Mouse (Mus musculus) embryonic fibroblast, embryonic 13.5 days (primary cell): ENCODE measurements at regions not wholly inside any gene's neighbourhood (a gene's known extent, or its start where the extent isn't known, plus 50 kb on each side); places are given as distances from the start of the nearest gene placed in this dataset.

Source experiments
- H3K27ac ChIP-seq: 2 replicates; pipeline ENCODE4 v1.5.1; 2012; ENCODE audit warnings: low read length, control low read depth, inconsistent platforms; ENCODE audit not compliant: insufficient read depth
- H3K4me1 ChIP-seq: 2 replicates; pipeline ENCODE4 v1.6.1; 2011; ENCODE audit warnings: low read length; ENCODE audit not compliant: control insufficient read depth, insufficient read depth
- H3K4me3 ChIP-seq: 2 replicates; pipeline ENCODE4 v1.5.1; 2011; ENCODE audit warnings: mild to moderate bottlenecking, control low read depth, low read length; ENCODE audit not compliant: insufficient read depth
- CTCF ChIP-seq: IDR thresholded peaks from 2 replicates; pipeline ENCODE4 v1.5.1; 2011; ENCODE audit warnings: mild to moderate bottlenecking, control low read depth, low read length, moderate library complexity, borderline replicate concordance; ENCODE audit not compliant: insufficient read depth
- POLR2A ChIP-seq: IDR thresholded peaks from 2 replicates; pipeline ENCODE4 v1.6.1; 2011; ENCODE audit warnings: low read depth, mild to moderate bottlenecking, control low read depth, low read length, moderate library complexity

DNA sequence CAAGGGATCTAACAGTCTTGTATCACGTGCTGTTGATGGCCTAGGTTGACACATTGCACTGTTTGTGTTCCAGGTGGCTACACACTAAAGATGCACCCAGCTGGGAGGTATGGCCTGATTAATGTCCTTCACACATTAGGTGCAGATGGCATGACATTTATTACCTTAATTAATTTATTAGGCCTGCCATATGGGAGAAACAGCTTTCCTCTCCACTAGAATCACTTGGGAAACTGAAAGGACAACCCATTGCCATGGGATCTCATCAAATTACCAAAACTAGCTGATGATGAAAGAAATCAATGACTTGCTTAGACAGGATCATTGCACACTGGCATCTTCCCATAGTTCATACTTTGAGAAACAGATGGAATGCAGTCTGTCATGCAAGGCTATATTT is 358.8 kb upstream of the Tmprss15 start:
- Histone ChIP-seq H3K4me3 (no peak overlapping the region), H3K4me1 (no peaks in the 10 kb centered on the region), H3K27ac (no peak overlapping the region)
- TF ChIP-seq CTCF, result no peak
- no peak for TF ChIP-seq POLR2A

GRCm38 (mm10) chr16:79407385-79407784 is 316.5 kb upstream of the Tmprss15 start:
- TF ChIP-seq POLR2A (no peak), CTCF (no peak)
- H3K27ac ChIP-seq, result no peak overlapping the region
- H3K4me1 ChIP-seq, result no peaks in the 10 kb centered on the region
- H3K4me3 ChIP-seq, result no peak overlapping the region

DNA sequence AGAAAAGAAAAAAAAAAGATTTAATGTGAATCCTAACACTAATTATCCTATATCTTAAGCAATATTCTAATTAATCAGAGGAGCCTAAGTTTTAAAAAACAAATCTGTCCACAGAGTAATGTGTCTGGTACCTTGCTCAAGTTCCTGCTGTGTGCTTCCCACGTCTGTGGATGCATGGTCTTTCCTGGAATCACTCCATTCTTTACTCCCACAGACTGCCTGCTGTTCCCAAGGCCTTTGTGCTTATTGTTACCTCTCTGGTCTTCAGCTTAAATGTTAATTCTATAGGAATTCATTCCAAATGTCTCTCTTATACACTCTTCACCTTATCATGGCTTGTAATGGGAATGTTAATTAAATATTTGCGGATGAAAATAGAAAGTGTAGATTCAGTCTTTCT is 315.3 kb upstream of the Tmprss15 start:
- Histone ChIP-seq H3K4me3 (no peak overlapping the region), H3K4me1 (no peaks in the 10 kb centered on the region), H3K27ac (no peak overlapping the region)
- no peak for TF ChIP-seq CTCF

DNA sequence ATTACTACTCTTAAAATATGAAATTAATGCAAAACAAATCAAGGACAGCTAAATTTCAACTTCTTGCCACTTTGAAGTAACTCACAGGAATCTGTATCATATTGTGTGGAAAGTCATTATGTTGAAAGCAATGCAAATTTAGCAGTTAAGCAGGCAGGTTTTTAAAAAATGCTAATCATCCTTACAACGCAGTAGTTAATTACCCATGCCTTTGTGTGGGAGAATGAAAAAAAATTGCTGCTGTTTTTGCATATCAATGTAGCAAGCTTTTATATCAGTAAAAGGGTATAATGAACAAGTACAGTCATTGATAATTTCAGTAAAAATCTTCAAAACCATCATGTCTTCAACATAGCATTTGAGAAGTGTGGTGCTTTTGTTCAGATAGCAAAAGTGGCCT is 313.2 kb upstream of the Tmprss15 start:
- H3K4me3 ChIP-seq, result no peak overlapping the region
- H3K4me1 ChIP-seq, result no peaks in the 10 kb centered on the region
- TF ChIP-seq POLR2A (no peak), CTCF (no peak)
- no peak overlapping the region for H3K27ac ChIP-seq

DNA sequence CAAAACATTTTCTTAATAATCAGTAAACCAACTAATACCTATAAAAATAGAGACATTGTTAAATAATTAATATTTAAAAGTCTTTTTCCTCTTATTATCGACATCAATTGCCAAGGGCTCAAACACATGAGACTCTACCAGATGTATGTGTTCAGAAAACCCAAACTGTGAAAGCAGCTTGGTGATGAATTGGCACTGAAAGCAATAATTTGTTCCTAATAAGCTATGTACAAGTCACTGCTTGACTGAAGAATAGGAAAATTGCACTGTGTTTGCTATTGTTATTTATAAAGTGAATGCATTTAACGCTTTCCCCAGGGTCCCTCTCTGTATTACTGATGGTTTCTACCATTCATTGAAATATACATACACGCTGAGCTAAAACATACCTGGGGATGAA is 309.2 kb upstream of the Tmprss15 start:
- Histone ChIP-seq H3K27ac (no peak overlapping the region), H3K4me3 (no peak overlapping the region), H3K4me1 (no peaks in the 10 kb centered on the region)
- no peak for TF ChIP-seq POLR2A
- no peak for TF ChIP-seq CTCF

DNA sequence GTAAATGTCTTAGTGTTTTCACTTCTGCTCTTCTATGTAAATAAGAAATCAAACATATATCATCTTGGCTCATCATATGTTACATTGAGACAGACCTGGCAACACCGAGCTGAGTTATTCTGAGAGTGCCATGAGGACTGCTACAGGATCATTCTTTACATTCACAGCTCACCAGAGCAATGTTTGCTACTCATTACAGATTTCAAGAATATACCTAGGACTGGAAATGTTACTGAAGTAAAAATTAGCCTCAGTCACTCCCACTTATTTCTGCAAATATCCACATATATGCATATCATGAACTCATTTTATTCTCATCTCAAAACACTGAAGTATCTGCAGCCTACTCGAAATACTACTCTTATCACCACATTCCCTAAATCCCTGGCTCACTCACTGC is 307.6 kb upstream of the Tmprss15 start:
- Histone ChIP-seq H3K4me1 (no peaks in the 10 kb centered on the region), H3K27ac (no peak overlapping the region), H3K4me3 (no peak overlapping the region)
- TF ChIP-seq CTCF (no peak), POLR2A (no peak)

GRCm38 (mm10) chr16:79394425-79394824 is 303.5 kb upstream of the Tmprss15 start:
- Histone ChIP-seq H3K4me1 (no peaks in the 10 kb centered on the region), H3K27ac (no peak overlapping the region), H3K4me3 (no peak overlapping the region)
- TF ChIP-seq POLR2A (no peak), CTCF (no peak)

- no peak overlapping the region for H3K27ac ChIP-seq
- TF ChIP-seq POLR2A, result no peak
- no peaks in the 10 kb centered on the region for H3K4me1 ChIP-seq
- H3K4me3 ChIP-seq, result no peak overlapping the region
Observed at GRCm38 (mm10) chr16:79386421-79386820, 295.5 kb upstream of the Tmprss15 start.

DNA sequence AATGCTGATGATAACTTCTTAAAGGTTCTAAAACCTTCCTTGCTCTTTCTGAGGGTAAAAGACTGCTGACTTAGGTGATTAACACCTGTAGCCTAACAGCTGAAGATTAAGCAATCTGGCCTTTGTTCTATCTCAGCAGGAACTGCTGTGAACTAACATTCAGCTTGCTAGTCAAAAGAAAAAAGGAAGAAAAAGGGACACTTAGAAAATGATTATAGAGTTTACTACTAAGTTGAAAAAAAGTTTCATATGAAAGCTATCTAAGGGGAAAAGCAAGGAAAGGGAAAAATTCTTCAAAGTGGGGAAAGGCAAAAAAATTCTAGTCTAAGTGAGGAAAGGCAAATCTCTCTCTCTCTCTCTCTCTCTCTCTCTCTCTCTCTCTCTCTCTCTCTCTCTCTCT is 259.2 kb upstream of the Tmprss15 start:
- no peaks in the 10 kb centered on the region for H3K4me1 ChIP-seq
- no peak overlapping the region for H3K4me3 ChIP-seq
- TF ChIP-seq CTCF (no peak), POLR2A (no peak)
- H3K27ac ChIP-seq, result no peak overlapping the region

GRCm38 (mm10) chr16:79342453-79342852 is 251.6 kb upstream of the Tmprss15 start:
- H3K4me3 ChIP-seq, result no peak overlapping the region
- H3K27ac ChIP-seq, result no peak overlapping the region
- TF ChIP-seq CTCF (no peak), POLR2A (no peak)
- H3K4me1 ChIP-seq, result no peaks in the 10 kb centered on the region

GRCm38 (mm10) chr16:79336416-79336815 is 245.5 kb upstream of the Tmprss15 start:
- no peak for TF ChIP-seq CTCF
- H3K4me3 ChIP-seq, result no peak overlapping the region
- H3K4me1 ChIP-seq, result no peaks in the 10 kb centered on the region
- H3K27ac ChIP-seq, result no peak overlapping the region
